Mouse (Mus musculus) heart, adult 2 months (tissue): ENCODE results near the gene Fxyd7.
A peak's percentile ranks its signal among the peaks of the same experiment; 100 is the strongest.

ENCODE experiments used
- CTCF ChIP-seq: fragments of 200-600 bp; IDR thresholded peaks from 2 replicates; pipeline ENCODE4 v1.8.1; 2022; ENCODE audit warnings: antibody characterized with exemption, mild to moderate bottlenecking, moderate library complexity
- EP300 ChIP-seq: fragments of 200-500 bp; IDR thresholded peaks from 2 replicates; pipeline ENCODE4 v1.6.1; 2011; ENCODE audit warnings: low read depth, low read length, control low read depth; ENCODE audit not compliant: insufficient read depth

DNA sequence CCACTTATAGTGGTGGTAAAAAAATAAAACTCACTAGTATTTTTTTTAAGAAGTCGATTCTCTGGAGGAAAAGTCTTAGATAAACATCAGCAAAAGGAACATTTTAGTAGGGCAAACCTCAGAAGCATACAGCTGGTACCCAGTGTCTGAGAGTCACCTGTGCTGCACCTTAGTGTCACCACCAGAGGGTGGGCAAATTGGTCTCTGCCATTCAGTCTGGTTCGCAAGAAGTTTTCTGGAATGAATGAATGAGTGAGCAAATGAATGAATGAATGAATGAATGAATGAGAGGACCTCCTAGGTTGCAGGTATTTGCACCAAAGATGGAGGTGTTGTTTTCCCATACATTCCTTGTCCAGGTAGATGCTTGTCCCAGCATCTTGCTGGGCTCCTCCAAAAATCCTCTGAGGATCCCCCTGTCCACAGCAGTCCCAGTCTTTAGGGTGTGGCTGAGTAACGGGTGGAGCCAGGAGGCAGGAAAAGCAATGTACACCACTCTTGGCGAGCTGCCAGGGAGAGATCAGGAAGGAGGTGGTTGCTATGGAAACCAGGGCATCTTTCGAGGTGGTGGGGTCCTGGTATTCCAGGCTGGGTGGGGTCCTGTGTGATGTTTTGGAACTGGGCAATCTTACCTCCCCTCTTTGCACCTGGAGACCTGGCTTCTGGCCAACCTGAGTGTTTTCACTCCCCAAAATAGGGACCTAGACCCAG lies 2.0 kb downstream of the Fxyd7 start:
- TF ChIP-seq CTCF, result peak; percentile 13; the same call in 1 of the 2 replicates
- no peak for TF ChIP-seq EP300
